Mouse (Mus musculus): Measurements from ENCODE around the gene Cdc73.

GRCm38 (mm10) chr1:143739361-143740350 is 37.0 kb upstream of the Cdc73 start:
- TF ChIP-seq POLR2A (IDR thresholded peaks at IDR 0.05; ENCODE audit: insufficient read depth, low read length) (no peak), CTCF (IDR thresholded peaks at IDR 0.05; ENCODE audit: low read depth, low read length) (no peak), EP300 (IDR thresholded peaks at IDR 0.05; ENCODE audit: insufficient read depth, low read depth, low read length) (no peak)

Data from ES-Bruce4 (cell line).